Mouse (Mus musculus): ENCODE data around the gene Endov. TPM values are rescaled to one million over a fixed set of nuclear protein-coding genes. Genes with fewer than 3 reads are reported as not detected.

Endov gene
- polyA plus RNA-seq, 1 experiment from 2014 or later = 10.9 TPM

Other genes starting within 250 kb of the Endov start
- 82.0 and 89.4 TPM in 2 replicates for gene Gaa, start 223.5 kb upstream of the Endov start, polyA plus RNA-seq (2014; fragmentation: Nextera tagmentation; extraction: Ambion mirVana)
- 298 and 322 TPM in 2 replicates for gene Eif4a3, start 191.3 kb upstream of the Endov start, polyA plus RNA-seq (2014; fragmentation: Nextera tagmentation; extraction: Ambion mirVana)
- 0.93 and 1.4 TPM in 2 replicates for gene Card14, start 183.6 kb upstream of the Endov start, polyA plus RNA-seq (2014; fragmentation: Nextera tagmentation; extraction: Ambion mirVana)
- gene Sgsh, start 135.8 kb upstream of the Endov start, polyA plus RNA-seq (2014; fragmentation: Nextera tagmentation; extraction: Ambion mirVana) = 7.2 and 7.3 TPM in 2 replicates
- gene Slc26a11, start 135.8 kb upstream of the Endov start, polyA plus RNA-seq (2014; fragmentation: Nextera tagmentation; extraction: Ambion mirVana) = 7.8 and 8.4 TPM in 2 replicates
- gene Rnf213, start 98.2 kb upstream of the Endov start, polyA plus RNA-seq (2014; fragmentation: Nextera tagmentation; extraction: Ambion mirVana) = 5.0 and 5.3 TPM in 2 replicates
- 1.9 and 2.6 TPM in 2 replicates for gene Nptx1, start 56.4 kb downstream of the Endov start, polyA plus RNA-seq (2014; fragmentation: Nextera tagmentation; extraction: Ambion mirVana)
- gene Rptor, start 111.6 kb downstream of the Endov start, polyA plus RNA-seq (2014; fragmentation: Nextera tagmentation; extraction: Ambion mirVana) = 10.6 and 11.6 TPM in 2 replicates